Mouse (Mus musculus): Measurements from ENCODE around the gene Dynll2. TPM values are rescaled to one million over a fixed set of nuclear protein-coding genes. Genes with fewer than 3 reads are reported as not detected.

Dynll2 gene
- total and polyA plus RNA-seq, 3 experiments = 10.4 to 45.5 (median 17.4) TPM

DNA sequence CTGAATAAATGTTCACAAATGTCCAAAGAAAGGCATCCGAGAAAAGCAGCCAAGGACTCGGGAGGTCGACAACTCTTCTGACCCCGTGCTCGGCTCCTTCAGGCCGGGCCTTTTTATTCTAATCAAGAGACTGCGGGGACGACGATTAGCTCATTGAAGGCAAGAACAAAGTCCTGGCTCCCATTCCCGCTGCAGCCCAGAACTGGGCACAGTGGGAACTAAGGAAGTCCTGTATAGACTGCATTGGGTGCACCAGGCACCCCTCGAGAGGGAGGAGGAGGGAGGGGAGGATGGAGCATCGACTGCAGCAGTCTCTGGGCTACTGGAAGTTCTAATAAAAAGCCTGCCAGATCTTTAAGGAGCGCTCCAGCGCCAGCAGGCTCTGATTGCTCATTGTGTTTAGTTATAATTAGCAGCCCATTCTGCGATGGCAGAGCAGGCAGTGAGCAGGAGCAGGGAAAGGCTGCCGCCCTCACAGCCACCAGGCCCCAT is 40.9 kb upstream of the Dynll2 start:
- TF ChIP-seq GATA2 (IDR thresholded peaks at IDR 0.05; ENCODE audit: borderline replicate concordance, low read depth, low read length) = no peak
- no peak for TF ChIP-seq TAL1 (conservative IDR thresholded peaks at IDR 0.05; ENCODE audit: low read depth, low read length)
- TF ChIP-seq POLR2AphosphoS5 (IDR thresholded peaks at IDR 0.05; ENCODE audit: insufficient replicate concordance, low read depth, low read length) = no peak
- TF ChIP-seq GATA1 (IDR thresholded peaks at IDR 0.05; ENCODE audit: borderline replicate concordance, low read length) = no peak
- no peak for TF ChIP-seq CTCF (IDR thresholded peaks at IDR 0.05; ENCODE audit: low read depth, low read length)
- no peak for ATAC-seq (ENCODE audit: extremely low read depth, insufficient number of reproducible peaks, low FRiP score, poor library complexity, severe bottlenecking)
- H3K4me1 ChIP-seq (ENCODE audit: insufficient read depth, low read depth, low read length) = no peaks in the 10 kb centered on the region
- H3K9me3 ChIP-seq (replicated peaks) = no peaks in the 10 kb centered on the region
- no peak for DNase-seq (ENCODE audit: low spot score)
- peaks cover 11% of the 10 kb centered on the region for H3K27me3 ChIP-seq (ENCODE audit: insufficient read depth, low read length)
- peaks cover 7% of the 10 kb centered on the region for H3K36me3 ChIP-seq (replicated peaks)
- no peak overlapping the region for H3K4me3 ChIP-seq (ENCODE audit: low read depth, low read length)

DNA sequence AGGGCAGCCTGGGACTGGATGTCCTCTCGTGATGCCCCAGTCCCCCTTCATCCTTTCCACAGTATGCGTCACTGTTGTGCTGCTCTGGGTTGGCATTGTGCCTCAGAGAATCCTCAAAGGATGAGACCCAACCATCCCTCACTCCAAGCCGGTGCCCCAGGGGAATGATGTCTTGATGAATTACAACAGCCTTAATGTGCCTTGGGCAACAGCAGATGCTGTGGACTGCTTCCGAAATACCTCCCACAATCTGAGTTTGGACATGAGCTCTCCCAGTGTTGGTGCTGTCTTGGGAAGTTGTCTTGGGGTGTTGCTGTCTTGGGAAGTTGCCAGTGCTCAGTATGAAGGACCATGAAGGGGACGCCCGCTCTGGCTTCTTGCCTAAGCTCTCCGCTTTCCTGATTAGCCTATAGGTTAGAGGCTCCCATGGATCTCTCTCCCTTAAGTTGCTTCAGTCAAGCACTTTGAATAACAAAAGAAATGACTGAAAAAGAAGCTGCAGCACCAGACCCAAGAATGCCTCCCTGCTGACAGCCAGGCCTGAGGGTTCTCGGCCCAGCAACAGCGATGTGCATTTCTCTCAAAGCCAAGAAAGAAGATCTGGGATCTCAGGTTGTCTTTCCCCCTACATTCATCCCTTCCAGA is 40.2 kb upstream of the Dynll2 start:
- Histone ChIP-seq H3K36me3 (replicated peaks) (peaks cover 2% of the 10 kb centered on the region), H3K27me3 (ENCODE audit: insufficient read depth, low read length) (peaks cover 15% of the 10 kb centered on the region), H3K4me3 (ENCODE audit: low read depth, low read length) (no peak overlapping the region), H3K9me3 (replicated peaks) (no peaks in the 10 kb centered on the region), H3K4me1 (ENCODE audit: insufficient read depth, low read depth, low read length) (no peaks in the 10 kb centered on the region)
- no peak for ATAC-seq (ENCODE audit: extremely low read depth, insufficient number of reproducible peaks, low FRiP score, poor library complexity, severe bottlenecking)
- TF ChIP-seq CTCF (IDR thresholded peaks at IDR 0.05; ENCODE audit: low read depth, low read length) (no peak), POLR2AphosphoS5 (IDR thresholded peaks at IDR 0.05; ENCODE audit: insufficient replicate concordance, low read depth, low read length) (no peak), GATA2 (IDR thresholded peaks at IDR 0.05; ENCODE audit: borderline replicate concordance, low read depth, low read length) (no peak), TAL1 (conservative IDR thresholded peaks at IDR 0.05; ENCODE audit: low read depth, low read length) (no peak), GATA1 (IDR thresholded peaks at IDR 0.05; ENCODE audit: borderline replicate concordance, low read length) (no peak)
- no peak for DNase-seq (ENCODE audit: low spot score)

DNA sequence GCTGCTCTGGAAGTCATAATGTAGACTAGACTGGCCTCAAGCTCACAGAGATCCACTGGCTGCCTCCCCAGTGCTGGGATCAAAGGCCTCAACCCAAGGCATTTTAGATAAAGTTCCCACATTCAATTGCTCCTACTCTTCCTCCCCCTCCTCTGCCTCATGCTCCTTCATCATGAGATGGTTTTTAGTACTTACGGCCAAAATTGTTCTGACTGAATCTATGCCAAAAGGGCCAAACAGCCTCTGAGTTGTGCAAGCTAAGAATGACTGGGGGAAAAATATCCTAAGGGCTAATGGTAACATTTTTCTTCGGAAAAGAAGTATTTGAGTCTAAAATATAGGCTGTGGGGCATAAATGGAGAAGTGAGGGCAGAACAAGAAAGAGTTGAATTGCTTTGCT is 36.6 kb upstream of the Dynll2 start:
- TF ChIP-seq TAL1 (conservative IDR thresholded peaks at IDR 0.05; ENCODE audit: low read depth, low read length) = no peak
- no peak for TF ChIP-seq CTCF (IDR thresholded peaks at IDR 0.05; ENCODE audit: low read depth, low read length)
- no peak for TF ChIP-seq GATA2 (IDR thresholded peaks at IDR 0.05; ENCODE audit: borderline replicate concordance, low read depth, low read length)
- no peak for TF ChIP-seq GATA1 (IDR thresholded peaks at IDR 0.05; ENCODE audit: borderline replicate concordance, low read length)
- no peak for TF ChIP-seq POLR2AphosphoS5 (IDR thresholded peaks at IDR 0.05; ENCODE audit: insufficient replicate concordance, low read depth, low read length)
- Histone ChIP-seq H3K4me3 (ENCODE audit: low read depth, low read length) (no peak overlapping the region), H3K27me3 (ENCODE audit: insufficient read depth, low read length) (peaks cover 22% of the 10 kb centered on the region), H3K9me3 (replicated peaks) (no peaks in the 10 kb centered on the region), H3K36me3 (replicated peaks) (no peaks in the 10 kb centered on the region), H3K4me1 (ENCODE audit: insufficient read depth, low read depth, low read length) (no peaks in the 10 kb centered on the region)
- no peak for DNase-seq (ENCODE audit: low spot score)
- ATAC-seq (ENCODE audit: extremely low read depth, insufficient number of reproducible peaks, low FRiP score, poor library complexity, severe bottlenecking) = no peak

DNA sequence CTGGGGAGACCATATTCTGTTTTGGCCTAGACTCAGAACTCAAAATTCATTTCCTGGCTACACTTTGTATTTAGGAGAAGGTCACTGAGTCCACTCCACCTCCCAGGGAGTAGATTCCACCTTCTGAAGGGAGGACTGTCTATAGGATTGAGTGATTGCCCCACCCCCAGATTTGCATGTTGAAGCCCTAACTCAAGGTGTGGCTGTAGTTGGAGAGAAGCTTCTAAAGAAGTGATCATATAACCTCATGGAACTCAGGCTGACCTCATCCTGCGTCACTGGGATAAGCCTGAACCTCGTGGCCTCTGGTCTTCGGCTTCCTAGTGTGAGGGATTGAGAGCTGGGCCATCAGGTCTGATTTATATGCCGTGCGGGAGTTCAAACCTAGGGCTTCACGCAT is 28.5 kb upstream of the Dynll2 start:
- ATAC-seq (ENCODE audit: extremely low read depth, insufficient number of reproducible peaks, low FRiP score, poor library complexity, severe bottlenecking) = no peak
- DNase-seq (ENCODE audit: low spot score) = no peak
- no peak for TF ChIP-seq TAL1 (conservative IDR thresholded peaks at IDR 0.05; ENCODE audit: low read depth, low read length)
- no peak for TF ChIP-seq GATA2 (IDR thresholded peaks at IDR 0.05; ENCODE audit: borderline replicate concordance, low read depth, low read length)
- no peak for TF ChIP-seq GATA1 (IDR thresholded peaks at IDR 0.05; ENCODE audit: borderline replicate concordance, low read length)
- no peak for TF ChIP-seq POLR2AphosphoS5 (IDR thresholded peaks at IDR 0.05; ENCODE audit: insufficient replicate concordance, low read depth, low read length)
- no peak for TF ChIP-seq CTCF (IDR thresholded peaks at IDR 0.05; ENCODE audit: low read depth, low read length)

DNA sequence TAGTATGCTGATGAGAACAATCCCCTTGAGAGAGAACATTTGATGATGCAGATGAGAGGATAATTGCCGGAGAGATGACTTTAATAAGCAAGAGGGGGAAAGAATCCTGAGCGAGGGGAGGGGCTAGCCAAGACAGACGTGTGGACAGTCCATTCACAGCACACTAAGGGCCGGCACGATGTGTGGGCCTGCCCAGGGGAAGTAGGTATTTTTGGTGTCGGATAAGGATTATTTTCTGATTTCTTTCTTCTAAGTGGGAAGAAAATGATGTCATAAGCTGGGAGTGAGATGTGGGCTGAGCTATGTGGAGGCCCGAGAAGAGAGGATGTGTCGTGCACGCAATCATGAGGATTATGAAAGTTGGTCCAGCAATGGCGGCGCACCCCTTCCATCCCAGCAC is 27.8 kb upstream of the Dynll2 start:
- peaks cover 28% of the 10 kb centered on the region for H3K27me3 ChIP-seq (ENCODE audit: insufficient read depth, low read length)
- DNase-seq (ENCODE audit: low spot score) (no peak), ATAC-seq (ENCODE audit: extremely low read depth, insufficient number of reproducible peaks, low FRiP score, poor library complexity, severe bottlenecking) (no peak)
- H3K4me1 ChIP-seq (ENCODE audit: insufficient read depth, low read depth, low read length) = no peaks in the 10 kb centered on the region
- no peaks in the 10 kb centered on the region for H3K9me3 ChIP-seq (replicated peaks)
- no peak for TF ChIP-seq CTCF (IDR thresholded peaks at IDR 0.05; ENCODE audit: low read depth, low read length)
- no peak for TF ChIP-seq TAL1 (conservative IDR thresholded peaks at IDR 0.05; ENCODE audit: low read depth, low read length)
- TF ChIP-seq GATA2 (IDR thresholded peaks at IDR 0.05; ENCODE audit: borderline replicate concordance, low read depth, low read length) = no peak
- TF ChIP-seq POLR2AphosphoS5 (IDR thresholded peaks at IDR 0.05; ENCODE audit: insufficient replicate concordance, low read depth, low read length) = no peak
- TF ChIP-seq GATA1 (IDR thresholded peaks at IDR 0.05; ENCODE audit: borderline replicate concordance, low read length) = no peak
- no peaks in the 10 kb centered on the region for H3K36me3 ChIP-seq (replicated peaks)
- no peak overlapping the region for H3K4me3 ChIP-seq (ENCODE audit: low read depth, low read length)

More for the DNA sequence above, 28.5 kb upstream of the Dynll2 start:
- H3K36me3 ChIP-seq (replicated peaks) = no peaks in the 10 kb centered on the region
- H3K4me1 ChIP-seq (ENCODE audit: insufficient read depth, low read depth, low read length) = no peaks in the 10 kb centered on the region
- no peaks in the 10 kb centered on the region for H3K9me3 ChIP-seq (replicated peaks)
- no peak overlapping the region for H3K4me3 ChIP-seq (ENCODE audit: low read depth, low read length)
- peaks cover 27% of the 10 kb centered on the region for H3K27me3 ChIP-seq (ENCODE audit: insufficient read depth, low read length)

DNA sequence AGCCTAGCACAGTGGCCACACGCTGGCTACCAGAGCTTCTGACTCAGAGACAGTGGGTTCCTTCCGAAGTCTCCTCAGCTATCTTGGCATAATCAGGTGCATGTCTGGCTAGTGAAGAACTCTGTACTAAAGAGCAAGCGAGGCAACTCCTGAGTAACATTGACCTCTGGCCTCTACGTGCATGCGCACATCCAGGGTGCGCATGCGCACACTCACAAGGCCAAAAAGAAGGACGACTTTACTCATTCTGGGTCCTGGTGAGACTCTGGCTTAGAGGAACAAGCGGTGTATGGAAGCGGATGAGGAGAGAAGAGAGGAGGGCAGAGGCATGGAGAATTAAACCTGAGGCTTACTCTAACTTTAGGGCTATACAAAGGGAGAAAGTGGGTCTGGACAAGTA is 26.3 kb upstream of the Dynll2 start:
- H3K36me3 ChIP-seq (replicated peaks) = no peaks in the 10 kb centered on the region
- H3K4me1 ChIP-seq (ENCODE audit: insufficient read depth, low read depth, low read length) = no peaks in the 10 kb centered on the region
- H3K27me3 ChIP-seq (ENCODE audit: insufficient read depth, low read length) = peaks cover 34% of the 10 kb centered on the region
- no peak for DNase-seq (ENCODE audit: low spot score)
- no peak for ATAC-seq (ENCODE audit: extremely low read depth, insufficient number of reproducible peaks, low FRiP score, poor library complexity, severe bottlenecking)
- no peaks in the 10 kb centered on the region for H3K9me3 ChIP-seq (replicated peaks)
- no peak overlapping the region for H3K4me3 ChIP-seq (ENCODE audit: low read depth, low read length)
- no peak for TF ChIP-seq GATA2 (IDR thresholded peaks at IDR 0.05; ENCODE audit: borderline replicate concordance, low read depth, low read length)
- TF ChIP-seq GATA1 (IDR thresholded peaks at IDR 0.05; ENCODE audit: borderline replicate concordance, low read length) = no peak
- no peak for TF ChIP-seq POLR2AphosphoS5 (IDR thresholded peaks at IDR 0.05; ENCODE audit: insufficient replicate concordance, low read depth, low read length)
- no peak for TF ChIP-seq TAL1 (conservative IDR thresholded peaks at IDR 0.05; ENCODE audit: low read depth, low read length)
- no peak for TF ChIP-seq CTCF (IDR thresholded peaks at IDR 0.05; ENCODE audit: low read depth, low read length)

Measured in G1E (cell line).